Mouse (Mus musculus) cerebellum, adult 18-20 months (tissue): Measurements from ENCODE around the gene Map3k6.
A peak's percentile ranks its signal among the peaks of the same experiment; 100 is the strongest.

Source experiments
- DNase-seq, 2 experiments: peaks; one replicate each; pipeline ENCODE4 v3.0.0; 2021

Map3k6 gene

DNA sequence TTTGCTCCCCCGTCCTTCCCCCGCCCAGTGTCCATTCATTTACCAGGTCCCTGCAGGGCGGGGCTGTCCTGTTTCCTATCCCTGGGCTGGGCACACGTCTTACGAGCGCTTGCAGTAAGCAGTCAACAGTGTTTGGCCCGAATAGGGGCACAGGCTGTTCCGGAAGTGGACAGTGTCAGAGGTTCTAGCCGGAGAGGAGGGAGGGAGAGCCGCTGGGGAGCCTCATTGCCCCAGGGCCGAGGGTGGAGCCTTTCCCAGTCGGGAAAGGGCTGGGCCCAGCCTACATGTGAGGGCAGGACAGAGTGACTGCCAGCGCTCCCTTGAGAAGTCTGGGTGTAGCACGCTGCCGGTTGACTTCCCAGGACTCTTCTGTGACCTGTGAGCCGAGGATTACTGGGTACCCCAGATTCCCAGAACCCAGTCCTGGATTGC, at the start of gene Map3k6:
Gene Map3k6 (plus strand): TSS at position 329 of the 432 bp plus-strand sequence.
- peak; percentile 23 to 25 for DNase-seq

DNA sequence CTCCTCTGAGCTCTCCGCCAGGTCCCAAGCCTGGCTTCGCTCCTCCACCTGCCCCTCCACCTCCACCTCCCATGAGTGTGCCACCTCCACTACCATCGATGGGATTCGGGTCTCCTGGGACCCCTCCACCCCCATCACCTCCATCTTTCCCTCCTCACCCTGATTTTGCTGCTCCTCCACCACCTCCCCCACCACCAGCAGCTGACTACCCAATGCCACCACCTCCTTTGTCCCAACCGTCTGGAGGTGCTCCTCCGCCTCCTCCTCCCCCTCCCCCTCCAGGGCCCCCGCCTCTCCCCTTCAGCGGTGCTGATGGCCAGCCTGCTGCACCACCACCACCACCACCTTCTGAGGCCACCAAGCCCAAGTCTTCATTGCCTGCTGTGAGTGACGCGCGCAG, 46.1 kb upstream of the Map3k6 start:
- no peak for DNase-seq

DNA sequence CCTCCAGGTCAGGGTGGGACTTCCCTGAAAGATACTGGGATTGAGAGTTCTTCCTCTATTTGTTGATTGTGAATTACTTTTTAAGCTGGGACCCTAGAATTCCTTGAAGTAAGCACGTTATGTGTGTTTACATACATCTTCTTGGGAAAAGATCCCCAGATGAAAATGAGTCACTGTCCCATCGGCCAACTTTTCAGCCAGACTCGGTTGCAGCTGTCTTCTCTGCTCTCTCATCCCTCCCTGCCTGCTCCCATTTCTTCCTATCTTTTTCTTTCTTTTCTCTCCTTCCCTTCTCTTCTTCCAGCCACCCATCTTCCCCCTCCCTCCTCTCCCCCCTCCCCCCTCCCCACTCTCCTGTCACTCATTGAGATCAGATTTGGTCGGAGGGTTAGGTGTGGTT, 45.6 kb upstream of the Map3k6 start:
- no peak for DNase-seq

DNA sequence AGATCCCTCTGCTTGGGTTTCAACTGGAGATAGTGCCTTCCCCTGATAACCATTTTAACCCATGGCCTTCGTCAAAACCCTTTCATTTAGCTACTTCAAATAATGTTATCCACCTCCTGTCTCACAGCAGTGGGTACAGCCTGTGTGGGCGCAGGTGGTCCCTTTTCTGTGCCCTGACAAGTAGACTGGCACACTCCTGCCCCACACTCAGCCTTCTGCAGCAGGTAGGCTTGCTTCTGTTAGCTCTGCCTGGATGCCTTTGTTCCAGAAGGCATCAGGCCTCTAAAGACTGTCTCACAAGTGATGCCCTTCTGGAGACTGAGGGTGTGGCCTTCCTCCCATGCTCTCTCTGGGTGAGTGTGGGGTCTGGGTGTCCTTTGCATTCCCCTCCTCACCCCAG, 44.5 kb upstream of the Map3k6 start:
- no peak for DNase-seq

GRCm38 (mm10) chr4:133196852-133197251, 43.8 kb upstream of the Map3k6 start:
- DNase-seq, result no peak

DNA sequence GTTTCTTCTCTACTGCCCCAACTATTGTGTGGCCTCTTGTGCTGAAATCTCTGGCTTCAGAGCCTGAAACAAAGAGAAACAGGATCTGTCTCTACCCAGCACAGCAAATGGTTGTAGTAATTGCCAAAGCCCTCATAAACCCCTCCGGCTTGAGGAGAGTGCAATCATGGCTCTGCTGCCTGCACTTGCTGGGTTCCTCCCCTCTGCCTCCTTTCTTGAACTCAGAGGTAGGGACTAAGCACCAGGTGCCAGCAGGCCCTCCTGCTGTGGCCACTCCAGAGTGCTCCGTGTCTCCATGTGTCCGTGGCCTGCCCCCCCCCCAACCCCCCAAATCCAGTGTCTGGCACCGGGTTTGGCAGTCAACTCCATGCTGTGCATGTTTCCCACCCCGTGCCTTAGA, 43.3 kb upstream of the Map3k6 start:
- DNase-seq, result no peak

GRCm38 (mm10) chr4:133197801-133198286, 42.8 kb upstream of the Map3k6 start:
- no peak for DNase-seq

GRCm38 (mm10) chr4:133198337-133199180, 42.1 kb upstream of the Map3k6 start:
- DNase-seq, result no peak

GRCm38 (mm10) chr4:133199743-133200142, 40.9 kb upstream of the Map3k6 start:
- DNase-seq, result no peak

- DNase-seq, result peak; percentile 30 to 39
Measured at GRCm38 (mm10) chr4:133200343-133200742, 40.3 kb upstream of the Map3k6 start.

GRCm38 (mm10) chr4:133201006-133201771, 39.4 kb upstream of the Map3k6 start:
- DNase-seq, result peak; percentile 85

DNA sequence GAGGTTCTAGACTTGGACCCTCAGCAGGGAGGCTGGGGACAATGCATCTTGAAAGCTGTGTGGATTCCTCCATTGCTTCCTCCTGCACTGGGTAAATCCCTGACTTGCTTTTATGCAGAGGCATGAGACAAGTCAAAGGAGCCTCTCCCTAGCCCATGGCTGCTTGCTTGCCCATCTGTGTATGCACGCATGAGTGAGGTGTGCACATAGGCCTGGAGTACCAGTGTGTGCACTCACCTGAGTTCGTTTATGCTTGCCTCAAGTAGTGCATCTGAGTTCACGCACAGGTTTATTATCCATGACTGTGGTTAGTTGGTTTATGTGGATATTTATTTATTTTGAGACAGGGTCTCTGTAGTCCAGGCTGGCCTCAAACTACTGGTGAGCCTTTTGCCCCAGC, 38.4 kb upstream of the Map3k6 start:
- no peak for DNase-seq

GRCm38 (mm10) chr4:133203591-133203990, 37.0 kb upstream of the Map3k6 start:
- no peak for DNase-seq

- no peak for DNase-seq
Measured at GRCm38 (mm10) chr4:133204379-133204778, 36.2 kb upstream of the Map3k6 start.

DNA sequence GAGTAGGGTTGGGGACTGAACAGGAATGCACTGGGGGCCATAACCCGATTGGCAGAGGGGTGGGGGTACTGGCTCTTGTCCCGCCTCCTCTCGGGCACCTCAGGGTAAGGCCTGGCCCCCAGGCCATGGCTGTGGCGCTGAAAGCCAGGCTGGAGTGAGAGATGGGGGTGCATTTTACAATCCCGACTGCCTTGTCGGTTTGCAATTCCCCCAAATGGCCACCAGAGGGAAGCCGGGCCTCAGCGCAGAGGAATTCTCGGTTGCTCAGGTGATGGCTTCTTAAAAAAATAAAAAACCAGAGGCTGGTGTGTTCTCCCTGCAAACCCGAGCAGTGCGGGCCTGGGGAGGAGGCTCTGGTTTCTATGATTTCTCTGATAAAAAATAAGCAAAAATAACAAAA, 31.3 kb upstream of the Map3k6 start:
- DNase-seq, result peak; percentile 73 to 76

DNA sequence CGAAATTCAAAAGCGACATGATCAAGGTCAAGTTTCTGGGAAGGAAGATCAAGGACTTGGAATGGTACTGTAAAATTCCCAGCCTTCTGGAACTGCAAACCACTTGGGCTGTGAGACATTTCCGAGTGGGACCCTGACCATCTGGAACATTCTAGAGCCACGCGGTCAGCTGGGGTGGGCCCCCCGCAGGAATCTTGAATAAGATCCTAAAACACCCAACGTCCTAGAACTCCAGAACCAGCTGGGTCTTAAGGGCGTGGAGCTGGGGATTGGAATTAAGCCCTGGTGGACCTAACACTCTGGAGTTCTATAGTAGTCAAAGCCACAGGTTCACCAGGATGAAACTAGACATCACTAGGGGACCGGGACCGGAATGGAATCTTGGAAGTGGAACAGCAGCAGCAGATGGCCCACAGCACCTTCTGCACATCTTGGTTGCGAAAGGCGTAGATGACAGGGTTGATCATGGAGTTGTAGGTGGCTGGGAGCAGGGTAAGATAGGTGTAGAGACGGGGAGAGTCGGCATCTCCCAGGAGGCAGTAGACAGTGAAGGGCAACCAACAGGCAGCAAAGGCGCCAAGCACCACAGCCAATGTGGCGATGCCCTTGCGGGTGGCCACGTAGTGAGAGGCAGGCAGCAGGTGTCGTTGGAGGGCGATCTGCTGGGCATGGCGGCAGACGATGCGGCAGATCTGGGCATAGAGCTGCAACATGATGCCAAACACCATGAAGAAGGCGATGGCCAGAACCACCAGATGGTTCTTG, 30.4 kb upstream of the Map3k6 start:
- peak in 1 of 2 experiments; percentile 23 for DNase-seq

DNA sequence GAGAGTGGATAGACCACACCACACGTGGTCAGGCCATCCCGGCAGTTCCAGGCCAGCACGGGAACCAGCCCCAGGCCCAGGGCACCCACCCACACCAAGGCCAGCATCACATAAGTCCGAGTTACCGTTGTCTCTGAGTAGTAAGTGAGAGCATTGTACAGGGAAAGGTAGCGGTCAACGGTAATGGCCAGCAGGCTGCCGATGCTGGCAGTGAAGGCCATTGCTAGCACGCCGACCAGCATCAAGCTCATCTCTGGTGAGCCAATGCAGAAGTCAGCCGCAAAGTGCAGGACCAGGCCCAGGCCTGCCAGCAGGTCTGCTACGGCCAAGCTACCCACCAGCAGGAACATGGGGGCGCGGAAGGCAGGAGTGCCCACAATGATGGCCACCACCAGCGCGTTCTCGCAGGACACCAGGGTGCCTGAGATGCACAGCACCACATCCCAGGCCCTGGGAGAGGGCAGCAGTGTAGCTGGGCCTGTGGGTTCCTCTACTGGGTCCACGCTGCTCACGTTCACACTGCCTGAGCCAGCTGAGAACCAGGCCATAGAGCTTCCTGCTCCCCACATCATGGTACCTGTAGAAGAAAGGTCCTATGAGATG, 29.7 kb upstream of the Map3k6 start:
- peak in 1 of 2 experiments; percentile 10 for DNase-seq

DNA sequence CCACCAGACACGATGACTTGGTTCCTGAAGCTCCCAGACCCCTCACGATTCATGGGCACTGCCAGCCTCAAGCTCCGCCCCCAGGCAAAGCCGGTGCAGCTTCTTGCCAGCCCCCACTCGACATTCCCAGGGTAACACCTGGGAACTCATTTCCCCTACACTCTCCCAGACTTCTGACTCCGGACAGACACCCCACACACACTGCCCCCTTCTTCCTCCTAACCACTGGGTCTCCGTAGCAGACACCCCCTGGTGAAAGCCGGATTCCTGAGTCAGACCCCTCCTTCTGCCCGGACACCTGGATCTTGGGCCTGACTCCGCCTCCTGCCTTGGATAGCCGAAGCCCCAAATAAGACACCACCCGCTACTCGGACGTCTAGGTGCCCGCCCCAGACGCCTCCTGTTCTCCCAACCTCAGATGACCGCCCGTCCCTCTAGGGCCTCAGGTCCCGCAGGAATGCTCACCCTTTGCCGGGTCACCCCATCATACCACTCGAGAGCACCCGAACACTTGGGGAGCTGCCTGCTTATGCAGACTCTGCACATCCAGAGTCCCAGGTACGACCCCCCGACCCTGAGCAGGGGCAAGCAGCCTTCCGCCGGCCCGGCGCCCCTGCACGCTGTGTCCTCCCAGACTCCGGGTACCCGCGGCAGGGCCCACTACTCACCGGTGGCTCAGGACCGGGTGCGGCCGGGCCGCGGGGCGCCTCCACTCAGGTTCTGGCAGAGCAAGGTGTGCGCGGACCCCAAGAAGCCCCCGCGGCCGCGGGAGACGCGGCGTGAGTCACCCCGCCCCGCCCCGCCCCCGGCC, 28.7 kb upstream of the Map3k6 start, which contains the start of the genes Cd164l2 and Gpr3:
Gene Cd164l2 (plus strand): TSS at position 381 of the 811 bp plus-strand sequence.
Gene Gpr3 (minus strand): TSS at position 786 of the 811 bp plus-strand sequence.
- peak in 1 of 2 experiments; percentile 31 for DNase-seq

- DNase-seq, result peak; percentile 84 to 87
Measured at GRCm38 (mm10) chr4:133212562-133213267, 27.9 kb upstream of the Map3k6 start.

- peak; percentile 59 to 64 for DNase-seq
Measured at GRCm38 (mm10) chr4:133213268-133213590, 27.4 kb upstream of the Map3k6 start.

DNA sequence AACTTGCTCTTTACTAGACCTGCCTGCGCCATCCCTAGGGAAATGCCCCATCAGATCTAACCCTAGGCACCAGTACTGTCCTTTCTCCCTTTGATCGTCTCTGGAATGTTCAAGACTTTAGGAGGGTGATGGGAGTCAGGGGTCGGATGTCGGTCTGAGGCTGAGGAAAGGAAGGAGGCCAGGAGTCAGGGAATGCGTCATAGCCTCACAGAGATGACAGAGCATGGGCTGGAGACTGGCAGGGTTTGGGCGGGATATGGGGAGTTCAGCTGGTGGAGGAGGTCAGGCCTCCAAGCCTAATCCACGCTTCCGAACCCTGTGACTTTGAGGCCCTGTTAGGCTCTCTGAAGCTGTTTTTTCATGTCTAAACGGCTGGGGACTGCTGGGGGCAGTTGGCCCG, 27.0 kb upstream of the Map3k6 start:
- DNase-seq, result no peak
